Mouse (Mus musculus) right cerebral cortex, postnatal 25 days (tissue): ENCODE measurements at regions not wholly inside any gene's neighbourhood (a gene's known extent, or its start where the extent isn't known, plus 50 kb on each side); places are given as distances from the start of the nearest gene placed in this dataset.
"Not testable (repeated sequence)": the region's sequence is repeated elsewhere in the genome, so short reads cannot be mapped to it uniquely, and the experiment has no call there.

Source experiments
- DNase-seq: peaks from one replicate; pipeline ENCODE4 v3.0.0; 2022

- no peak for DNase-seq
Measured at GRCm38 (mm10) chr8:116021691-116022090, 314.1 kb upstream of the Maf start.

GRCm38 (mm10) chr8:115995320-115995719 lies 287.7 kb upstream of the Maf start:
- no peak for DNase-seq

- no peak for DNase-seq
Measured at GRCm38 (mm10) chr8:115991989-115992388, 284.4 kb upstream of the Maf start.

- no peak for DNase-seq
Measured at GRCm38 (mm10) chr8:115983397-115983796, 275.8 kb upstream of the Maf start.

GRCm38 (mm10) chr8:115982326-115982725 lies 274.7 kb upstream of the Maf start:
- DNase-seq = no peak

GRCm38 (mm10) chr8:115981426-115981825 lies 273.8 kb upstream of the Maf start:
- DNase-seq = no peak

- no peak for DNase-seq
Measured at GRCm38 (mm10) chr8:115980616-115981015, 273.0 kb upstream of the Maf start.

GRCm38 (mm10) chr8:115977152-115977551 lies 269.6 kb upstream of the Maf start:
- DNase-seq = no peak

GRCm38 (mm10) chr8:115974706-115975105 lies 267.1 kb upstream of the Maf start:
- DNase-seq = no peak

GRCm38 (mm10) chr8:115971351-115971750 lies 263.8 kb upstream of the Maf start:
- DNase-seq = not testable (repeated sequence)

GRCm38 (mm10) chr8:115968121-115968520 lies 260.5 kb upstream of the Maf start:
- DNase-seq = no peak

GRCm38 (mm10) chr8:115965981-115966380 lies 258.4 kb upstream of the Maf start:
- DNase-seq = no peak

- DNase-seq = no peak
Measured at GRCm38 (mm10) chr8:115955371-115955770, 247.8 kb upstream of the Maf start.

- no peak for DNase-seq
Measured at GRCm38 (mm10) chr8:115953783-115954470, 246.3 kb upstream of the Maf start.

GRCm38 (mm10) chr8:115952496-115952895 lies 244.9 kb upstream of the Maf start:
- DNase-seq = no peak

GRCm38 (mm10) chr8:115948916-115949315 lies 241.3 kb upstream of the Maf start:
- no peak for DNase-seq

GRCm38 (mm10) chr8:115948036-115948435 lies 240.4 kb upstream of the Maf start:
- no peak for DNase-seq

GRCm38 (mm10) chr8:115942731-115943509 lies 235.3 kb upstream of the Maf start:
- no peak for DNase-seq

GRCm38 (mm10) chr8:115929472-115930210 lies 222.0 kb upstream of the Maf start:
- DNase-seq = no peak

- no peak for DNase-seq
Measured at GRCm38 (mm10) chr8:115921889-115922288, 214.3 kb upstream of the Maf start.

- no peak for DNase-seq
Measured at GRCm38 (mm10) chr8:115906650-115907049, 199.1 kb upstream of the Maf start.

- DNase-seq = no peak
Measured at GRCm38 (mm10) chr8:115903853-115904420, 196.3 kb upstream of the Maf start.

- DNase-seq = no peak
Measured at GRCm38 (mm10) chr8:115897521-115898178, 190.1 kb upstream of the Maf start.
